Mouse (Mus musculus): ENCODE measurements around the gene Crip1. TPM values are rescaled to one million over a fixed set of nuclear protein-coding genes. Genes with fewer than 3 reads are reported as not detected.

Crip1 gene
- polyA plus RNA-seq, 1 experiment from 2014 or later: 102 TPM

DNA sequence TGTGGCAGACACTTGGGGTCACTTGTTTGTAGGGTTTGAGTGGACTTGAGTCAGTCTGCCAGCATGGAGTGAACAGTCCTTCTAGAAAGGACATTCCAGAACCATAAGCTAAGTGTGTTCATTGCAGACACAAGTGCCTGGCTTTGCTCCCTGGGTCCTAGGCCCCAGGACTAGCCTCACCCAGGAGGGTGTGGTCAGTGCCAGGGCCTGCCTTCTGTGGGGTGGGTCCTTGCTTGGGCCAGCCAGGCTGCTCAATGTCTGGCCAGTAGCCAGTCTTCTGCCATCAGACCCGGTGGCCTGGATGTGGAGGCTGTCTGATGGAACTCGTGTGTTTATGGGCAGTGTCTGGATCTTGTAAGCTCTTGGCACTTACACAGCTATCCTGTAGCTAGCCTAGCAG, 13.5 kb upstream of the Crip1 start:
- H3K9me3 ChIP-seq (replicated peaks): no peaks in the 10 kb centered on the region
- H3K4me1 ChIP-seq (replicated peaks): peaks cover 11% of the 10 kb centered on the region
- H3K36me3 ChIP-seq (replicated peaks): peaks cover 99% of the 10 kb centered on the region
- no peak overlapping the region for H3K9ac ChIP-seq
- H3K4me3 ChIP-seq (replicated peaks): no peak overlapping the region
- no peak overlapping the region for H3K4me2 ChIP-seq
- H3K27ac ChIP-seq (replicated peaks): no peak overlapping the region
- no peaks in the 10 kb centered on the region for H3K27me3 ChIP-seq
- 64% methylated on average over 2 of the region's 2 CpGs for WGBS (ENCODE audit: insufficient replicate concordance)
- ATAC-seq (ENCODE audit: insufficient read depth): no peak

DNA sequence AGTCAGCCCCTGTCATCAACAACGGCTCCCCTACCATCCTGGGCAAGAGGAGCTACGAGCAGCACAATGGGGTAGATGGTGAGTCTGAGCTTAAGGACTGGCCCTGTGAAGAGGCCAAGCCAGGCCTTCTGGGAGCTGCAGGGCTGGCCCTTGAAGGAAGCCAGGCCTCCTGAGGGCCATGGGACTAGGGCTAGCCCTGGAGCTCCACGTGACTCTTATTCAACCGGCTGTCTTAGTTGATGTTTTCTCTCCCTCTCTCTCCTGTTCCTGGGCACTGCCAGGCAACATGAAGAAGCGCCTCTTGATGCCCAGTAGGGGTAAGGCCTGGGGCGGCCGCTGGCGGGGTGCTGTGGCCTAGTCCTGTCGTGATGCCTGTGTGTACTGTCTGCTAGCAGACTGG, 12.9 kb upstream of the Crip1 start:
- 83% methylated on average over 9 of the region's 9 CpGs for WGBS (ENCODE audit: insufficient replicate concordance)
- Histone ChIP-seq H3K36me3 (replicated peaks) (peaks cover 99% of the 10 kb centered on the region), H3K27me3 (no peaks in the 10 kb centered on the region), H3K9ac (no peak overlapping the region), H3K9me3 (replicated peaks) (no peaks in the 10 kb centered on the region), H3K4me2 (no peak overlapping the region), H3K4me3 (replicated peaks) (no peak overlapping the region), H3K4me1 (replicated peaks) (peaks cover 12% of the 10 kb centered on the region), H3K27ac (replicated peaks) (no peak overlapping the region)
- ATAC-seq (ENCODE audit: insufficient read depth): no peak

DNA sequence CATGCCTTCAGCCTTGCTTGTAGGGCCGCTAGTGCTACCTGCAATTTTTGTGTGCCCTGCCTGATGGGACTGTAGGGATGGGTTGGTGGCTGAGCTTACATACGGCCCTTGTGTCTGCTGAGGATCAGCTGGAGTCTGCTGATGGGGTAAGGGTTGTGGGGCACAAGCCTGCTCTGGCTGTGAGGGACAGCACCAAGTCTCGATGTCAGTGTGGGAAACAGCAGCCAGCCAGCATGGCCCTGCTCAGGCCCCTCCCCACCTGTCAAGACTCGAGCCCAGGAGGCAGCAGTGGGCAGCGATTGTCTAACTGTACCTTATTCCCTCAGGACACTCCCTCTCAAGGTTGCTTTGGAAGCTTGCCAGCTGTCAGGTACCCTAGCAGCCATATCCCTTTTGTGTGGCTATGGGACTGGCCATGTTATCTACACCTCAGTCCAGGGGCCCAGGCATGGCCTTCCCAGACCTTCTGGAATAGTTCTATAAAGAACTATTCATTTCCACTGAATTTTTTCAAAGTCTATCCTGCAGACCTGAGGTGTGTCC, 12.2 kb upstream of the Crip1 start:
- Histone ChIP-seq H3K9ac (no peak overlapping the region), H3K4me3 (replicated peaks) (no peak overlapping the region), H3K4me2 (no peak overlapping the region), H3K27me3 (0 out of 2 replicates have a peak, but pooled peaks cover 2% of the 10 kb centered on the region), H3K4me1 (replicated peaks) (peaks cover 12% of the 10 kb centered on the region), H3K27ac (replicated peaks) (no peak overlapping the region), H3K9me3 (replicated peaks) (no peaks in the 10 kb centered on the region), H3K36me3 (replicated peaks) (peaks cover 92% of the 10 kb centered on the region)
- WGBS (ENCODE audit: insufficient replicate concordance): 77% methylated on average over 5 of the region's 5 CpGs
- no peak for ATAC-seq (ENCODE audit: insufficient read depth)

DNA sequence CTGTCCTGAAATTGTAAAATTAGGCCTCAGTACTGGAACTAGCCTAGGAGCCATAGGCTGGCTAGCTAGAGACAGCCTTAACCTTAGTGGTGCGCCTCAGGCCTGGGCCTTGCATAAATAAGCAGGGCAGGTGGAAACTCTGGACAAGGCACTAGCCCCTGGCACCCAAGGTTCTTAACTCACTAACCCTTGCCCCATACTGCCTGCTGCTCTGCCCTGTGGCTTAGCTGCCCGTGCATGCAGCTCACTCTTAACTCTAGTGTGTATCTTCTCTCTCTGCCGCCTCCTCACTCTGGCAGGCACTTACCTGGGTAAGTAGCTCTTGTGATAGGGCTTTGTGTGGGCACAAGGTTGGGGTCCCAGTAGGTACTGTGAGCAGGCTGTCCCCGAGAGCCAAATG, 11.6 kb upstream of the Crip1 start:
- WGBS (ENCODE audit: insufficient replicate concordance): 72% methylated on average over 4 of the region's 4 CpGs
- peaks cover 17% of the 10 kb centered on the region for H3K4me1 ChIP-seq (replicated peaks)
- peaks cover 86% of the 10 kb centered on the region for H3K36me3 ChIP-seq (replicated peaks)
- H3K9ac ChIP-seq: no peak overlapping the region
- H3K4me2 ChIP-seq: no peak overlapping the region
- no peak overlapping the region for H3K27ac ChIP-seq (replicated peaks)
- H3K4me3 ChIP-seq (replicated peaks): no peak overlapping the region
- peaks cover 8% of the 10 kb centered on the region; the same call in 1 of the 2 replicates for H3K27me3 ChIP-seq
- H3K9me3 ChIP-seq (replicated peaks): no peaks in the 10 kb centered on the region
- ATAC-seq (ENCODE audit: insufficient read depth): no peak

DNA sequence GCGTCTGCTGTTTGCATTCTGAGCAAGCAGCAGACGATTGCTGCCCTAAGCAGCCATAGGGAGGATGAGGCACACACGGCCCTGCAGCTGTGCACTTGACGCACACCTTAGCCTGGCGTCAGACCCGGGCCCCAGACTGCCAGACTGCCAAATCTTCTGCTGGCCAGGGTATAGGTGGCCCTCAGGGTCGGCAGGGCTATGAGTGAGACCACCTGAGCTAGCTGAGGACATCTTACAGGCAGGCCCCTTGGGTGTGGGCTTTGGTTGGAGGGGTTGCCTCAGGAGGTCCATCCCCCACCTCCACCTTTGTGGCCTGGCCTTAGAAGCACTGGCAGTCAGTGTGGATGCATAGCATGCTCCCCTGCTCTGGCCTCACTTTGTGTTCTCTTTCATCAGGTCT, 10.7 kb upstream of the Crip1 start:
- no peak overlapping the region for H3K27ac ChIP-seq (replicated peaks)
- H3K9ac ChIP-seq: no peak overlapping the region
- no peaks in the 10 kb centered on the region for H3K9me3 ChIP-seq (replicated peaks)
- peaks cover 17% of the 10 kb centered on the region for H3K27me3 ChIP-seq
- H3K4me3 ChIP-seq (replicated peaks): no peak overlapping the region
- ATAC-seq (ENCODE audit: insufficient read depth): no peak
- H3K4me1 ChIP-seq (replicated peaks): peaks cover 26% of the 10 kb centered on the region
- peaks cover 77% of the 10 kb centered on the region for H3K36me3 ChIP-seq (replicated peaks)
- WGBS (ENCODE audit: insufficient replicate concordance): 73% methylated on average over 7 of the region's 7 CpGs
- H3K4me2 ChIP-seq: no peak overlapping the region

DNA sequence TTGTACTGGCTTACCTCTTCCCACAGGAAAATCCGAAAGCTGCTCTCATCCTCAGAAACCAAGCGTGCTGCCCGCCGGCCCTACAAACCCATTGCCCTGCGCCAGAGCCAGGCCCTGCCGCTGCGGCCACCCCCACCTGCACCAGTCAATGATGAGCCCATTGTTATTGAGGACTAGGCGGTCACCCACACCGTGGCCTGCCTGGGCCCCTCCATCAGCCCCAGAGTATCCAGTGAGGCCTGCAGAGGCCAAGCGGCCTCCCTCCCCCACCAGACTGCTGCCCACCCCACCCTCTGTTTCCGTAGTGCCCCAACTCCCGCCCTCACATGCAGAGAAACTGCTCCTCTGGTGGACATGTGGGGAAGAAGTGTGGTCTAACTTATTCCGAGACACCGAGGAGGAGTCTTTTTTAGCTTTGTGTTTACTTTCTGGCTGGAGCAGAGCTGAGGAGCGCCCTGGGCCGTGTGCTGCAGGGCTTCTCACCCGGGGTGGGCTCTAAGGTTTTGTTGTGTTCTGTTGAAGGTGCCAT, 9.6 kb upstream of the Crip1 start:
- peaks cover 37% of the 10 kb centered on the region for H3K4me1 ChIP-seq (replicated peaks)
- H3K27me3 ChIP-seq: peaks cover 28% of the 10 kb centered on the region
- 86% methylated on average over 17 of the region's 17 CpGs for WGBS (ENCODE audit: insufficient replicate concordance)
- no peak overlapping the region for H3K4me2 ChIP-seq
- H3K27ac ChIP-seq (replicated peaks): no peak overlapping the region
- H3K36me3 ChIP-seq (replicated peaks): peaks cover 66% of the 10 kb centered on the region
- no peak for ATAC-seq (ENCODE audit: insufficient read depth)
- H3K9ac ChIP-seq: no peak overlapping the region
- no peaks in the 10 kb centered on the region for H3K9me3 ChIP-seq (replicated peaks)
- no peak overlapping the region for H3K4me3 ChIP-seq (replicated peaks)

DNA sequence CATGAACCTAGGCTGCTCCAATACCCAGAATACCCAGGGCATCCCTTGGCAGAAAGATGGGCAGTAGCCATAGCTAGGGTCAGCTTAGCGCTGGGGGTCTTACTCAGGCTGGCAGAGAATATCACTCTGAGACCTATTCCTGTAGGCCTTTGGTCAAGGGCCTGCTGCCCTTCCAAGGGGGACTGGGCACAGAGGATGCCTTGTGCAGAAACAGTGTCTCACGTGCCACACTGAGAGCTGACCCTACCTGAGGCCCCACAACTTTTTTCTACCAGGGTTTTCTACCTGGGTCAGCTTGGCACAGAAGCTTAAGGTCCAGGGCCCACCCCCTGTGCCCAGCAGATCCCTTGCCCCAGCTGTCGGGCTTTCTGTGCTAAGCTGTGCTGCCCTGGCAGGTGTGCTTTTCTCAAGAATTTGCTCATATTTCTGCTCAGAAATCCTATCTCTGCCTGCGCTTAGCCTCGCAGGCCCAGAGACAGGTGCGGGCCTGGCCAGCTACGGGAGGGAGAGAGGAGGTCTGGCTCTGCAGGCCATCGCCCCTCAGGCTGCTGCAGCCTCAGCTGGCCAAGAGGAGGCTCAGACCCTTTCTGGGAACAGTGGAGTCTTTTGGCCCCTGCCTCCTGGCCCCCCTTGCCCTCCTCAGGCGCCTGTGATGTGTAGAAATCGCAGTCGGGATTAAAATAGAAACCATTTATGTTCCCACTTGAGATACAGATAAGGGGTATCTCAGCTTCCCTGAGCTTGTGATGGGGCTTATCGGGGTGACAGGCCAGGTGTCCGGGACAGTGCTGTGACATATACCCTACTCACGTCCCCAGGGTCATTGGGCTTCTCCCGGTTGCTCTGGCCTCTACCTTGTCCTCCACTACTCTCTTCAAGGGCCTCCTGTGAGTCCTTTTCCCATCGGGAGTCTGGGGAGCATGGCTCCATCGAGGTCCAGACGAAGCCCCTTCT, 8.6 kb upstream of the Crip1 start:
- Histone ChIP-seq H3K4me1 (replicated peaks) (peaks cover 45% of the 10 kb centered on the region), H3K9me3 (replicated peaks) (no peaks in the 10 kb centered on the region), H3K4me3 (replicated peaks) (no peak overlapping the region), H3K4me2 (no peak overlapping the region), H3K27ac (replicated peaks) (no peak overlapping the region), H3K27me3 (peaks cover 38% of the 10 kb centered on the region), H3K9ac (no peak overlapping the region), H3K36me3 (replicated peaks) (peaks cover 56% of the 10 kb centered on the region)
- 73% methylated on average over 18 of the region's 18 CpGs for WGBS (ENCODE audit: insufficient replicate concordance)
- ATAC-seq (ENCODE audit: insufficient read depth): no peak

DNA sequence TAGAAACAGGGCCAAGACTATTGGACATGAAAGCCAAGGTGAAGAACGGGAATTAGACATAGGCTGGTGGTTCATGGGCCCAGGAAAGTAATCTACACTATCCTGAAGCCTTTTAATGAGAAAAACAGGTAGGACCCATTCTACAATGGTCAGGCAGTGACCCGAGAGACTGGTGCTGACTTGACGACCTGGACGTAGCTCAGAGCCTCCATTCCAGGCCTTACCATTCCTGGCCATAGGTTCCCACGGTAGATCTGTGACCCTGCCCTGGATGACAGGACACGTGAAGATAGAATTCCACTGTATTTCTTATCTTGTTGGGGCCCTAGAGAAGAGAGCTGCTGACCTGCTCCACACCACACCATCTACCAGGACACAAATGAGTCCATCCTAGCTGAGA, 7.8 kb upstream of the Crip1 start:
- Histone ChIP-seq H3K9ac (no peak overlapping the region), H3K4me1 (replicated peaks) (peaks cover 50% of the 10 kb centered on the region), H3K4me2 (no peak overlapping the region), H3K27me3 (peaks cover 46% of the 10 kb centered on the region), H3K36me3 (replicated peaks) (peaks cover 48% of the 10 kb centered on the region), H3K27ac (replicated peaks) (no peak overlapping the region), H3K4me3 (replicated peaks) (no peak overlapping the region), H3K9me3 (replicated peaks) (no peaks in the 10 kb centered on the region)
- no peak for ATAC-seq (ENCODE audit: insufficient read depth)
- 67% methylated on average over 6 of the region's 6 CpGs for WGBS (ENCODE audit: insufficient replicate concordance)

DNA sequence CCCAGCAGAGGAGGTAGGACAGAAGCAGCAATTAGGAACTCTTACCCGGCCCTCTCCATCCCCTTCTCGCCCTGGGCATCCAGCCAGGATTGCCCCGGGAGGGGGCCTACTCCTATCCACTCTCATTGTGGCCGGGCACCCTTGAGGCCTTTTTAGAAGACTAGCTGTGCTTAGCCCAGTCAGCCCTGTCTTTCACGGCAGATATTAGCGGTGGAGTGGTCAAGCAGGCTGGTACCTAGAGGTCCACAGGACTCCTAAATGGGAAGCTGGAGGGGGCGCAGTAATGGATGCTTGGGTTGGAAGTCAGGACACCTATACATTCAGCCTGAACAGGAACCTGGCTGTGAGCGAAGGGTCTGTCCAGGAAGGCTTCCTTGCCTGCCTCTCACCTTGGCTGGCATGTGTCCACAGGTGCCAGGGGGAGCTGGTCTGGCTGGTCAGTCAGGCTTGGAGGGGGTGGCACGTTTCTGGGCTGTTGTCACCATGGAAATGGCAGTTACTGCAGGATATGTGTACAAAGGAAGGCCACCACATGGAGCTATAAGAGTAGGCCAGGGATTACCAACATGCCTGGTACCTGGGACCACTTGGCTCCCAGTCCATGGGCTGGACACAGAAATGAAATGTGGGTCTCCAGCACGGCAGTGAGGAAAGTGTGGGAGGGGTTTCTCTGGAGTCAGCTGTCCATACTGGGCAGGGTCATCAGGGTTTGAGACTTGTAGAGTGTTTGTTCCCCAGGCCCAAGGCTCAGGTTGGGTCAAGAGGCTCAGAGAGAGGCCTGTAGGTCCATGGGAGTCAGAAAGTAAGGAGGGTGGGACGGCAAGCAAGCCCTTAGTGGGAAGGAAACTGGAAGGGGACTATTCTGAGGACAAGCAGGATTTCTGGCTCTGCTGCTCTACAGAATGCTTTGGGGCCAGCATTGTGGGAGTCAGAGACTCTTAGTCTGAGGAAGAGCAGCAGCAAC, 6.9 kb upstream of the Crip1 start:
- H3K4me1 ChIP-seq (replicated peaks): peaks cover 53% of the 10 kb centered on the region
- no peak overlapping the region for H3K27ac ChIP-seq (replicated peaks)
- H3K9ac ChIP-seq: no peak overlapping the region
- H3K4me3 ChIP-seq (replicated peaks): peak overlapping the region; percentile 67
- peaks cover 55% of the 10 kb centered on the region for H3K27me3 ChIP-seq
- peak overlapping the region; percentile 98 for H3K4me2 ChIP-seq
- H3K36me3 ChIP-seq (replicated peaks): peaks cover 40% of the 10 kb centered on the region
- H3K9me3 ChIP-seq (replicated peaks): no peaks in the 10 kb centered on the region
- 54% methylated on average over 11 of the region's 11 CpGs for WGBS (ENCODE audit: insufficient replicate concordance)
- ATAC-seq (ENCODE audit: insufficient read depth): no peak

DNA sequence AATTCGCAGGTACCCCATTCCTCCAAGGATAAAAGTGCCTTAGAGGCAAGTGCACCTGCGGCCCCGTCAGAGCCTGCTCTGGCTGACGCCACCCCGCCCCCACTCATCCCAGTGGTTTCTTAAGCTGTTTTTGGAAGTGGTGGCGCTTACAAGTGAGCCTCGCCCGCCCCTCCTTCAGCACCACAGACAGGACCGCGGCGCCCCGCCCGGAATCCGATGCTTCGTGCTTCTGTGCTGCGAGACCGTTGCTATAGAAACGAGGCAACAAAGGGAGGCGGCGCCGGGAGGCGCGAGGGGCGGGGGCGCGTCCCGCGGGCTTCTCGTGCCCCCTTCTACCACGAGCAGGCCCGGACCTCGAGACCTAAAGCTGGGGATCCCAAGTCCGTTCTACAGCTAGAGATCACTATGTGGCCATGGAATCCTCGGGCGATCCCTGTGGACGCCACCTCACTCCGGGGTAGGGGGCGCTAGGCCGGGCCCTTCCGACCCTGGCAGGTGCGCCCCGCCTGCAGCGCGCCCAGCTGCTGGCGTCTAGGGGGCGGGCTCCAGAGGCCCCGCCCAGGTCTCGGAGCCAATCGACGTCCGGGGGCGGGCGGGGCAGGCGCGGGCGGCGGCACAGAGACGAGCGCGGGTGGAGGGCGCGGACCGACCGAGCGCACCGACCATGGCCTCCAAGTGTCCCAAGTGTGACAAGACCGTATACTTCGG, 6.1 kb upstream of the Crip1 start, which contains the start of gene Crip2:
Gene Crip2, plus strand, starts transcription at position 329 of the 708 bp plus-strand sequence.
- peak; percentile 87 for ATAC-seq (ENCODE audit: insufficient read depth)
- H3K4me2 ChIP-seq: peak within 1 kb of the TSS; percentile 98
- H3K4me1 ChIP-seq (replicated peaks): peaks cover 53% of the 10 kb centered on the region
- peaks cover 60% of the 10 kb centered on the region for H3K27me3 ChIP-seq
- under 1% methylated on average over 67 of the region's 68 CpGs for WGBS (ENCODE audit: insufficient replicate concordance)
- peak within 1 kb of the TSS; percentile 67 for H3K4me3 ChIP-seq (replicated peaks)
- peak within 1 kb of the TSS; percentile 60 for H3K27ac ChIP-seq (replicated peaks)
- peak within 1 kb of the TSS; percentile 55 for H3K9ac ChIP-seq
- H3K36me3 ChIP-seq (replicated peaks): peaks cover 35% of the 10 kb centered on the region
- H3K9me3 ChIP-seq (replicated peaks): no peaks in the 10 kb centered on the region
